Mouse (Mus musculus): ENCODE measurements around the gene Tbx6. TPM values are rescaled to one million over a fixed set of nuclear protein-coding genes. Genes with fewer than 3 reads are reported as not detected.

Gene Tbx6
- polyA plus RNA-seq, 1 experiment from 2014 or later: 0.35 TPM

- WGBS: 0% methylated on average over 19 of the region's 43 CpGs
- Histone ChIP-seq H3K9me3 (ENCODE audit: control insufficient read depth, low read length) (no peaks in the 10 kb centered on the region), H3K9ac (ENCODE audit: low read depth, low read length) (peak overlapping the region; percentile 82), H3K4me3 (ENCODE audit: low read depth, low read length) (peak overlapping the region; percentile 67), H3K4me1 (ENCODE audit: control insufficient read depth, insufficient read depth, low read length) (peaks cover 15% of the 10 kb centered on the region), H3K4me2 (ENCODE audit: low read depth, low read length) (peak overlapping the region; percentile 89), H3K36me3 (ENCODE audit: control insufficient read depth, insufficient read depth, low read length) (0 out of 2 replicates have a peak, but pooled peaks cover 11% of the 10 kb centered on the region), H3K27me3 (replicated peaks; ENCODE audit: control insufficient read depth, insufficient read depth, low read length) (no peaks in the 10 kb centered on the region), H3K27ac (replicated peaks; ENCODE audit: low read depth, low read length) (peak overlapping the region; percentile 81)
- DNase-seq (ENCODE audit: low spot score) (peak; percentile 96), ATAC-seq (ENCODE audit: low read depth) (peak; percentile 97)
Observed at GRCm38 (mm10) chr7:126808703-126809455, 27.6 kb downstream of the Tbx6 start.

- no peak for ATAC-seq (ENCODE audit: low read depth)
- H3K4me2 ChIP-seq (ENCODE audit: low read depth, low read length): peak overlapping the region; percentile 89
- H3K9ac ChIP-seq (ENCODE audit: low read depth, low read length): peak overlapping the region; percentile 82
- DNase-seq (ENCODE audit: low spot score): no peak
- no peaks in the 10 kb centered on the region for H3K27me3 ChIP-seq (replicated peaks; ENCODE audit: control insufficient read depth, insufficient read depth, low read length)
- peaks cover 15% of the 10 kb centered on the region for H3K4me1 ChIP-seq (ENCODE audit: control insufficient read depth, insufficient read depth, low read length)
- 57% methylated on average over 5 of the region's 5 CpGs for WGBS
- 0 out of 2 replicates have a peak, but pooled peaks cover 4% of the 10 kb centered on the region for H3K36me3 ChIP-seq (ENCODE audit: control insufficient read depth, insufficient read depth, low read length)
- H3K9me3 ChIP-seq (ENCODE audit: control insufficient read depth, low read length): no peaks in the 10 kb centered on the region
- H3K4me3 ChIP-seq (ENCODE audit: low read depth, low read length): peak overlapping the region; percentile 67
- H3K27ac ChIP-seq (replicated peaks; ENCODE audit: low read depth, low read length): no peak overlapping the region; the same call in 1 of the 2 replicates
Observed at GRCm38 (mm10) chr7:126809723-126810369, 28.6 kb downstream of the Tbx6 start.

GRCm38 (mm10) chr7:126815726-126816222, 34.5 kb downstream of the Tbx6 start:
- H3K27ac ChIP-seq (replicated peaks; ENCODE audit: low read depth, low read length): no peak overlapping the region
- DNase-seq (ENCODE audit: low spot score): no peak
- no peaks in the 10 kb centered on the region for H3K36me3 ChIP-seq (ENCODE audit: control insufficient read depth, insufficient read depth, low read length)
- ATAC-seq (ENCODE audit: low read depth): no peak
- H3K9me3 ChIP-seq (ENCODE audit: control insufficient read depth, low read length): no peaks in the 10 kb centered on the region
- no peak overlapping the region for H3K9ac ChIP-seq (ENCODE audit: low read depth, low read length)
- H3K4me2 ChIP-seq (ENCODE audit: low read depth, low read length): no peak overlapping the region
- H3K4me3 ChIP-seq (ENCODE audit: low read depth, low read length): no peak overlapping the region
- WGBS: 65% methylated on average over 8 of the region's 8 CpGs
- no peaks in the 10 kb centered on the region for H3K4me1 ChIP-seq (ENCODE audit: control insufficient read depth, insufficient read depth, low read length)
- no peaks in the 10 kb centered on the region for H3K27me3 ChIP-seq (replicated peaks; ENCODE audit: control insufficient read depth, insufficient read depth, low read length)

GRCm38 (mm10) chr7:126816494-126816893, 35.2 kb downstream of the Tbx6 start:
- Histone ChIP-seq H3K4me3 (ENCODE audit: low read depth, low read length) (no peak overlapping the region), H3K36me3 (ENCODE audit: control insufficient read depth, insufficient read depth, low read length) (no peaks in the 10 kb centered on the region), H3K4me2 (ENCODE audit: low read depth, low read length) (no peak overlapping the region), H3K9me3 (ENCODE audit: control insufficient read depth, low read length) (no peaks in the 10 kb centered on the region), H3K9ac (ENCODE audit: low read depth, low read length) (no peak overlapping the region), H3K27ac (replicated peaks; ENCODE audit: low read depth, low read length) (no peak overlapping the region), H3K27me3 (replicated peaks; ENCODE audit: control insufficient read depth, insufficient read depth, low read length) (no peaks in the 10 kb centered on the region), H3K4me1 (ENCODE audit: control insufficient read depth, insufficient read depth, low read length) (no peaks in the 10 kb centered on the region)
- DNase-seq (ENCODE audit: low spot score): no peak
- ATAC-seq (ENCODE audit: low read depth): no peak
- WGBS: 81% methylated on average over 8 of the region's 8 CpGs

GRCm38 (mm10) chr7:126817595-126817994, 36.3 kb downstream of the Tbx6 start:
- no peaks in the 10 kb centered on the region for H3K4me1 ChIP-seq (ENCODE audit: control insufficient read depth, insufficient read depth, low read length)
- H3K27me3 ChIP-seq (replicated peaks; ENCODE audit: control insufficient read depth, insufficient read depth, low read length): peaks cover under 1% of the 10 kb centered on the region
- no peak overlapping the region for H3K4me2 ChIP-seq (ENCODE audit: low read depth, low read length)
- no peak overlapping the region for H3K9ac ChIP-seq (ENCODE audit: low read depth, low read length)
- ATAC-seq (ENCODE audit: low read depth) (no peak), DNase-seq (ENCODE audit: low spot score) (no peak)
- no peaks in the 10 kb centered on the region for H3K9me3 ChIP-seq (ENCODE audit: control insufficient read depth, low read length)
- no peak overlapping the region for H3K4me3 ChIP-seq (ENCODE audit: low read depth, low read length)
- H3K36me3 ChIP-seq (ENCODE audit: control insufficient read depth, insufficient read depth, low read length): no peaks in the 10 kb centered on the region
- 87% methylated on average over 7 of the region's 7 CpGs for WGBS
- no peak overlapping the region for H3K27ac ChIP-seq (replicated peaks; ENCODE audit: low read depth, low read length)

GRCm38 (mm10) chr7:126818818-126819217, 37.5 kb downstream of the Tbx6 start:
- Histone ChIP-seq H3K4me3 (ENCODE audit: low read depth, low read length) (no peak overlapping the region), H3K4me1 (ENCODE audit: control insufficient read depth, insufficient read depth, low read length) (no peaks in the 10 kb centered on the region), H3K27me3 (replicated peaks; ENCODE audit: control insufficient read depth, insufficient read depth, low read length) (peaks cover 13% of the 10 kb centered on the region), H3K4me2 (ENCODE audit: low read depth, low read length) (no peak overlapping the region), H3K9ac (ENCODE audit: low read depth, low read length) (no peak overlapping the region), H3K36me3 (ENCODE audit: control insufficient read depth, insufficient read depth, low read length) (no peaks in the 10 kb centered on the region), H3K27ac (replicated peaks; ENCODE audit: low read depth, low read length) (no peak overlapping the region), H3K9me3 (ENCODE audit: control insufficient read depth, low read length) (no peaks in the 10 kb centered on the region)
- WGBS: 31% methylated on average over 1 of the region's 1 CpGs
- no peak for ATAC-seq (ENCODE audit: low read depth)
- DNase-seq (ENCODE audit: low spot score): no peak

- no peaks in the 10 kb centered on the region for H3K36me3 ChIP-seq (ENCODE audit: control insufficient read depth, insufficient read depth, low read length)
- ATAC-seq (ENCODE audit: low read depth) (no peak), DNase-seq (ENCODE audit: low spot score) (peak; percentile 60)
- no peak overlapping the region for H3K9ac ChIP-seq (ENCODE audit: low read depth, low read length)
- H3K4me2 ChIP-seq (ENCODE audit: low read depth, low read length): no peak overlapping the region
- H3K4me1 ChIP-seq (ENCODE audit: control insufficient read depth, insufficient read depth, low read length): no peaks in the 10 kb centered on the region
- no peak overlapping the region for H3K4me3 ChIP-seq (ENCODE audit: low read depth, low read length)
- no peaks in the 10 kb centered on the region for H3K9me3 ChIP-seq (ENCODE audit: control insufficient read depth, low read length)
- peaks cover 26% of the 10 kb centered on the region for H3K27me3 ChIP-seq (replicated peaks; ENCODE audit: control insufficient read depth, insufficient read depth, low read length)
- WGBS: 23% methylated on average over 7 of the region's 7 CpGs
- H3K27ac ChIP-seq (replicated peaks; ENCODE audit: low read depth, low read length): no peak overlapping the region
Observed at GRCm38 (mm10) chr7:126821835-126822511, 40.7 kb downstream of the Tbx6 start.

GRCm38 (mm10) chr7:126822741-126823140, 41.5 kb downstream of the Tbx6 start:
- Histone ChIP-seq H3K9me3 (ENCODE audit: control insufficient read depth, low read length) (no peaks in the 10 kb centered on the region), H3K27me3 (replicated peaks; ENCODE audit: control insufficient read depth, insufficient read depth, low read length) (peaks cover 26% of the 10 kb centered on the region), H3K4me2 (ENCODE audit: low read depth, low read length) (peak overlapping the region; percentile 50), H3K4me1 (ENCODE audit: control insufficient read depth, insufficient read depth, low read length) (no peaks in the 10 kb centered on the region), H3K36me3 (ENCODE audit: control insufficient read depth, insufficient read depth, low read length) (no peaks in the 10 kb centered on the region), H3K27ac (replicated peaks; ENCODE audit: low read depth, low read length) (no peak overlapping the region), H3K4me3 (ENCODE audit: low read depth, low read length) (peak overlapping the region; percentile 30; the same call in 1 of the 2 replicates), H3K9ac (ENCODE audit: low read depth, low read length) (peak overlapping the region; percentile 43; the same call in 1 of the 2 replicates)
- ATAC-seq (ENCODE audit: low read depth): no peak
- WGBS: 14% methylated on average over 8 of the region's 9 CpGs
- DNase-seq (ENCODE audit: low spot score): no peak
